Mouse (Mus musculus) kidney, postnatal 4 days (tissue): ENCODE measurements around the gene Erv3.

Experiments used
- DNase-seq, 2 experiments: peaks; one replicate each; pipeline ENCODE4 v3.0.0; 2021; ENCODE audit warnings: mixed read lengths in 2 of 2

Gene Erv3

GRCm38 (mm10) chr2:131859721-131860120 is at the start of gene Erv3:
Gene Erv3, minus strand, starts transcription at chr2:131859747.
- DNase-seq = no peak

DNA sequence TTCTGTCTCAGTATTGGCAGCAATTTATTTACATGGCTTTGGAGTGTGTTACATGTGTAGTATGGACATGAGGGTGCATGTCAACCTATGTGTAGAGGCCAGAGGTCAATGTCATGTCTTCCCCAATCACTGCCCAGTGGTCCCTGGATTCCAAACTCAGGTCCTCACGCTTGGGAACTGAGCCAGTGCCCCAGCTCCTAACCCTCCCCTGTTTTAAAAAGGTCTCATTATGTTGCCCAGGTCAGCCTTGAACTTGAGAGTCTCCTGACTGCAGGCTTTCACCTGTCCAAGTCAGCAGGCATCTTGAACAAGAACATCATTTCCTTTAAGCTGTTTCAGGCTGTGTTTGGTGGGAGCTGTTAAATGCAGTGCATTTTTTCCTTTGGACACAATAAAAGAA is 49.4 kb upstream of the Erv3 start:
- DNase-seq = peak in 1 of 2 experiments; percentile 12

- DNase-seq = peak; percentile 46 to 60
These were observed 48.9 kb upstream of the Erv3 start for GRCm38 (mm10) chr2:131908351-131908861.

- DNase-seq = no peak
These were observed 47.8 kb upstream of the Erv3 start for GRCm38 (mm10) chr2:131907311-131907710.

DNA sequence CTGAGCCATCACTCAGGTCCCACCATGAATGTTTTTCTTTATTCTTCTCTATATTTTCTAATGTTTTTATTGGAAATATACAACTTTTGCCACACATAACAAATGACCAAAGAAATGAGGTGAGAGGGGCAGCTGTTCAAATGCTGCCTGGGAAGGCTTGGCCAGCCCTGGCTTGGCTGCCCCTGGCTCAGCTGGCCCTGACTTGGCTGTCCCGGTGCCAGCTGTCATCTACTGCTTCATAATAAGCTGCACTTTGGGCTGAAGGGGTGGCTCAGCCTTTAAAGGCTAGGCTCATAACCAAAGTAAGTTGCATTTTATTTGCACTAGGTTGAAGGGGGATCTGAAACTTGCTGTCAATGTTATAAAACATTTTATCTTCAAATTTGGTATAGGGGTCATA is 47.3 kb upstream of the Erv3 start:
- no peak for DNase-seq

- DNase-seq = no peak
These were observed 46.7 kb upstream of the Erv3 start for GRCm38 (mm10) chr2:131906266-131906665.

DNA sequence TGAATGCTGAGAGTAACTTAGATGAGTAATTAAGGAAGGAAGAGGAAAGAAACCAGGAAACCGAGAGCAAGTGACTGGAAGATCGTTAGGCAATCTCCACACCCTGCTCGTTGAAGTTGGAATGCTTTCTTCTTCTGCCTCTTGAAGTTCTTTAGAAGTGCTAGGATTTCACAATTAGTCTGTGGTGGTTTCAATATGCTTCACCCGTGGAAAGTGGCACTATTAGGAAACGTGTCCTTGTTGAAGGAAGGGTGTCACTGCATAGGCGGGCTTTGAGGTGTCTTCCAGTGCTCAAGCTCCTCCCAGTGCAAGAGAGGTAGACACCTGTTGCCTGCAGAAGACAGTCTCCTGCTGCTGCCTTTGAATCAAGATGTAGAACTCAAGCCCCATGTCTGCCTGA is 46.2 kb upstream of the Erv3 start:
- no peak for DNase-seq

DNA sequence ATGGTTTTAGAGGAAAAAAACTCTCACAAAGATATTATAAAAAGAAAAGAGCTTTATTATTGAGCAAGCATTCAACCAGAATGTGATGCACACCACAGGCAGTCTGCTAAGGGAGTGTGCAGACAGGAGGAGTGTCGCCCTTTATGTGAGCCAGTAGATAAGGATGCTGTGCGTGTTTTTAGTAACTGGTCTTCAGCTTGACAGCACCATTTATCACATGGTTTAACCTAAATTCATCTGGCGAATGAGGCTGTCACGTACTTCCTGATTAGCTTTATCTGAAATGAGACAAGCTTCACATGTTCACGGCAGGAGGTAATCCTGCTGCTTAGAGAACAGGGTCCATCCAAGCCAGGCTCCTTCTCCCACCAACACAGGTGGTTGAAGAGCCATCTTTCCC is 45.5 kb upstream of the Erv3 start:
- DNase-seq = no peak

- peak; percentile 10 to 27 for DNase-seq
These were observed 43.3 kb upstream of the Erv3 start for GRCm38 (mm10) chr2:131902867-131903266.

DNA sequence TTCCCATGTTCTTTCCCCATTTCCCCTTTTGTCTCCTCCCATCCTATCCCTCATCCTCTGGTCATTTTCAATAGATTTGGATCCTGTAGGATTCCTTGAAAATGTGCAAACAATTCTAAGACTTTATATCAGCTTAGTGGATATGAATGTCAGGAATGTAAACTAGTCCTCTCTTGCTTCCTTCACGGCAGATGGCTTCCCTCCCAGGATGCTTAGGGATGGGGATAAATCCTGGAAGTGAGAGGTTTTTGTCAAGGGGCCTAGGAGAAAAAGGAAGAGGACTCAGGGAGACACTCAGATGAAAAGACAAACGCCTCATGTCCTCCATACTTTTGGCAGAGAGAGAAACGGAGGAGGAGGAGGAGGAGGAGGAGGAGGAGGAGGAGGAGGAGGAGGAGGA is 42.9 kb upstream of the Erv3 start:
- no peak for DNase-seq

DNA sequence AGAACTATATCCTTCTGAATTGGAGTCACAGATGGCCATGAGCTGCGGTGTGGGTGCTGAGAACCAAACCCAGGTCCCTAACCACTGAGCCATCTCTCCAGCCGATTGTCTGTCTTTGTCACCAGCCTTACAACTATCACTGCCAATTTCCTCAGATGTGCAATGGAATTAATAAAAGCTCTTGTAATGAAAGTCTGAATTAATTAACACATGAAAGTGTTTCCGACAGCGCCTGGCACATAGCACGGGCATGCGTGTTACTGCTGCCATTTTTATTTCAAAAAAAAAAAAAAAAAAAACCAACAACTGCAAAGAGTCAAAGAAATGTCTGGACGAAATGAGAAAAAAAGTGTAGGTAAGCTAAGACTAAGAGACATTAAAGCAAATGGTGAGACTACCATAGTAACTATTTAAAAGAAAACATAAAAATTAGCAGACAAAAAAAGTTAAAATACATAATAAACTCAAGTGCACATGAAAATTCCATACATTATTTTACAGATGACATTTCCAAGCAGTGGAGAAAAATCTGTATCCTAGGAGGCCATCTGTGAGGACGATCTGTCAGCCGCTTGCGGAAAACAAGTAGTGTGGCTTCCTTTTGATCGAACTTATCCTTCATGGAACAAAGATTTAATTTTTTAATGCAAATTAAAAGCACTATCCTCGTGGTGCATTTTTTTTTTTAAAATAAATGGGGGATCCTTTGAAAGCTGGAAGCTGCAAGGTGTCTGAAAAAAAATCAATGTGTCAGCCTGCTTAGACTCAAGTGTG is 38.0 kb upstream of the Erv3 start:
- no peak for DNase-seq

DNA sequence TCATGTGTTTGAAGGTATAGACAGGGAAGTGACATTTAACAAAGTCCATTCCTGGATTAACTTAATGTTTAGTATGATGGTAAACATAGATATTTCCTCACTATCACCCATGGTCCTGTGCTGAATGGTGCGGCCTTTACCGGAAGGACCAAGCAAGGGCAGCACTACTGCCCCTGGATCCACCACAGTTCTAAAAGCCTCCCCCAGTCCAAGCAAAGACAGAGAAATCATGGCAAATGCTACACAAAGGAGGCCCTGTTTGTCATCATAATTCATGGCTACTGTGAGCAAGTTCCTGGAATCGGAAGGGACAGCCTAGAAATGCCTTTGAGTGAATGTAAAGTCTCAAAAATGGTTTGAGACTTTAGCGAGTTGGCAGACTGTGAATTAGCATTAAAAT is 36.5 kb upstream of the Erv3 start:
- no peak for DNase-seq

- DNase-seq = no peak
These were observed 35.6 kb upstream of the Erv3 start for GRCm38 (mm10) chr2:131895106-131895505.

GRCm38 (mm10) chr2:131892534-131892933 is 33.0 kb upstream of the Erv3 start:
- peak; percentile 20 to 27 for DNase-seq

GRCm38 (mm10) chr2:131888233-131888632 is 28.7 kb upstream of the Erv3 start:
- no peak for DNase-seq

GRCm38 (mm10) chr2:131886503-131887160 is 27.1 kb upstream of the Erv3 start:
- DNase-seq = no peak

DNA sequence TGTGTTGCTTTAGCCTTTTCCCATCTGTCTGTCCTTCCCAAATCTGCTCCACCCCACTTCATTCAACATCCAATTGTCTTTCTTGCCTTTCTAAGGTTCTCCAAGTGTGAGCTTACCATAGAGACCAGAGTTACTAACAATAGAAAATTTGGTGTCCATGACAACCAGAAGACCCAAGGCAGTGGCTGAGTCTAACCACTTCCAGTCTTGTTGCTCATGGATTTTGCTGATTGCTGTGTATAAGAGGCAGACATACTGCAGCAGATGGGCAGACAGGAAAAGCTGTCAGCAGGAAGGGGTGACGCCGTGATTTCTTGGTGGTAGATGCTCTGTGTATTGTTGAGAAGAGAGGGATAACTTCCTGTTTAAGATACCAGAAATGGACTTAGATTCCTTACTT is 23.6 kb upstream of the Erv3 start:
- DNase-seq = no peak

DNA sequence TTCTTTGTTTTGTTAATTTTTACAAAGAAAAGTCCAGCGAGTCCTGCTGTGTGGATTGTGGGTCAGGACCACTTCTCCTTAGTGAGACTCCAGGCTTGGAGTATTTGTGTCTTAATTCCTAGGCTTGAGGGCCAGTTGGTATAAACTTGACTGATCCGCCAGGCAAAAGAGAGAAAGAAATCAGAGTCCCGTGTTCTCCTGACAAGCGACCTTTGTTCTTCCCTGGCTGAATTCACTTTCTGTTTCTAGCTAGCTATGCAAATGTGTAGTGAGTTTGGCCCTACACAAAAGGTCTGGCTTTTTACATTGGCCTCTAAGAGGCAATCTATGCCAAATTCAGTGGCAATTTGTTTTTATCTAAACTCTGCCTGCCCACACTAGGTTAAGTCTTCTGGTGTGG is 22.2 kb upstream of the Erv3 start:
- DNase-seq = no peak

- no peak for DNase-seq
These were observed 17.2 kb upstream of the Erv3 start for GRCm38 (mm10) chr2:131876551-131877265.

GRCm38 (mm10) chr2:131873376-131873775 is 13.8 kb upstream of the Erv3 start:
- DNase-seq = no peak

DNA sequence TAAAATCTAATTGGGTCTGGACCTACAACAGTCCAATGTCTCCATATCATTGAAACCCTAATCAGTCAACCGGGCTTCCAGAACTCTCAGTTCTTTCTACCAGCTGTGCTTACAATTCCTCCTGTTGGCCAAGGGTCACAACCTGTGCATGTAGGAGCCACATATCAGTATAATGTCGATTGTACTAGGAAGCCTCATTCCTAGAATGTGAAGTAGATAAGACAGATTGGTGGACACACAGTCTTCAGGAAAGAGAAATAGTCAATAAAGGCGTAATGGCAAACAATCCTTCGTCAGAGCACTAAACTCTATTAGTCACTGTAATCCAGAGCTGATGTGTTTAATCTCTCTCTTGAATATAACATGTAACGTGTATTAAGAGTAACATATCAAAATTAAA is 9.4 kb upstream of the Erv3 start:
- no peak for DNase-seq

DNA sequence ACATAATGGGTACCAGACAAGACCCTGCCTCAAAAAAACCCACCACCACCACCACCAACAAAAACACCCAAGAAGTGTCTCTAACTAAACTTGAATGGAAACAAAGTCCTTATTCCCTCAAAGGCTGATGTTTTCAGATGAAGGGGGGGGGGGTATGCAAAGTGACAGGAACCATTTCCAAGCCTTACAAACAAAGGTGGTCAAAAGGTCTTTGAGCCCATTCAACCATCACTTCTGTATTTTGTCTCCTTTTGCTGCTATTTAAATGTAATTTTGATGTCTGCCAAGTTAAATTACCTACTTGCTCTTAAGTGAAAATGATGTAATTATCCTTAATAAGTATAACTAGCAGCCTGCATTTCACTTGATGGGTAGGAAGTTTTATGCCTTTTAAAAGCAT is 7.1 kb upstream of the Erv3 start:
- DNase-seq = no peak

DNA sequence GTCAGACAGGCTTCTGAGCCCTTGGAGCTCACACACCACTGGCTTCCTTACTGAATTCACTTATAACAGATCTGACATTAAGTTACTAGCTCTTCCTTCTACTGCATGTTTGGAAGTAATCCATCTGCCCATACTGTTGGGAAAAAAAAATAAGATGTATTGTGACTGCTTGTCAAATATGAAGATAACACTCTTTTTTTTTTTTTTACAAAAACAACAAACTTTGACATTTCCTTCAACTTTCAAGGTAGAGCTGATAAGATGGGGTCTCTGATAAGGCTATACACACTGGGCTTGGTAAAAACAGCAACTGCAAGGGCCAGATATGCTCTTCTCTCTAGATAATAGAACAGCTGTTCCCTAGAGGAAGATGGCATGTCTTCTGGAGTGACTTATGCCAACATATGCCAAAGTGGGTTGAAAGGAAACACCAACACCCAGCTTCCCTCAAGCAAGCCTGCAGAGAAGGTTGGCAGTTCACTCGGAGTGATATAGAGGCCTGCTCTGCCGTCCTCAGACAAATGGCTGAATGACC is 4.8 kb upstream of the Erv3 start:
- DNase-seq = no peak
